Mouse (Mus musculus): ENCODE data around the gene Slc25a35.
"Not testable (repeated sequence)": the region's sequence is repeated elsewhere in the genome, so short reads cannot be mapped to it uniquely, and the experiment has no call there.

Gene Slc25a35

DNA sequence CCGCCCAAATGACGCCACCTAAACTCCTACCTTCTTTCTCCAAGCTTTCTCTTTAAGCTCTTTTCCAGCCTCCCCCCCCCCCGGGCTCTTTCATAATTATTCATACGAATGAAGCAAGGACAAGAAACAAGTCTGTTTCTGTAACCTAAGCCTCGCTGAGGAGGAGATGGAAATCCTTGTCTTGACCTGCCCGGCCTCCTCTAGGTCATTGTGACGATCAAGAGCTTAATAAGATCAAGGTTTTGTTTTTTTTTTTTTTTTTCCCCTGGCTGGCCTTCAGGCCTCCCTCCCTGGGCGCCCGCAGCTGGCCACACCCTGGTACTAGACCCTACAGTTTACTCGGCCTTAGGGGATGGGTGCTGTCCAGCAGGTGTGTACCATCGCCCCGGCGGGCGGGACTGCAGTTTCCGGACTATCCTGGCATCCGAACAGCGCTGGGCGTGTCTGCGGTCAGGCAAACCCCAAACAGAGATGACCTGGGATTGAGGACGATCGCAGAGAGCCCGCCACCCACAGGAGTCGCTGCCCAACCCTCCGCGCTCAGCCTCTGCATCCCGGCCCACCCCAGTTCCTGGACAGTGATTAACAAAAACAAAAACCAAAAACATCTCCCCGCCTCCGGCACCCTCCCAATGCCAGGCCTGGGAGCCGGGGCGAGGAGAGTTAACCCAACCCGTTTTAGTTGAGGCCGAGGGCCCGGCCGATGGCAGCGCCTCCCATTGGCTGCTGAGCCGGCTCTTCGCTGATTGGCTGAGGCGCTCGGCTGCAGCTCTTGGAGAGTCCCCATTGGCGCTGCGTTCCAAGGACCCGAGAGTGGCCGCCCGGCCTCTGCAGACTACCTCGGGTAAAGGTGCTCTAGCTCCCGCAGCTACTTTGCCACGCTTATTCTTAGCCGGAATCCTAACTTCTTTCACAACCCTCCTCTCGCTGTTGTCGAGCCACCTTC lies at the start of gene Slc25a35:
Gene Slc25a35, plus strand, starts transcription at position 795 of the 946 bp plus-strand sequence.
- DNase-seq (ENCODE audit: low spot score), result peak; percentile 79

DNA sequence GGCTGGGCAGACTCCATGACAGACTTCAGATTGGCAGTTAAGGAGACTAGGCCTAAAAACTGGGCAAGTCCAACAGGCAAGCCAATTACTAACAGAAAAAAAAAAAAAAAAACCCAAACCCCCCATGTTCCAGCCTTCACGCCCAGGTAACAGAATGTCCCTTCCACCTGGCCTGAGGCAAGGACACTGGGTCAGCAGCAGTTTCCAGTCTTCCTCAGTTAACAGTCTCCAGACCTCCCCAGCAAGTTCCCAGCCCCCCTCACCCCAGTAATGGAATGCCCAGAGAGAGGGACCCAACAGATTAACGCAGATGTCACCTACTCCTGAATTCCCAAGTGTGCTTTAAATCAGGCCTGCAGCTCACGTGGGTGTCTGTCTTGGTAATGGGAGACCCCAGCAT lies 44.7 kb upstream of the Slc25a35 start:
- no peak for DNase-seq (ENCODE audit: low spot score)

DNA sequence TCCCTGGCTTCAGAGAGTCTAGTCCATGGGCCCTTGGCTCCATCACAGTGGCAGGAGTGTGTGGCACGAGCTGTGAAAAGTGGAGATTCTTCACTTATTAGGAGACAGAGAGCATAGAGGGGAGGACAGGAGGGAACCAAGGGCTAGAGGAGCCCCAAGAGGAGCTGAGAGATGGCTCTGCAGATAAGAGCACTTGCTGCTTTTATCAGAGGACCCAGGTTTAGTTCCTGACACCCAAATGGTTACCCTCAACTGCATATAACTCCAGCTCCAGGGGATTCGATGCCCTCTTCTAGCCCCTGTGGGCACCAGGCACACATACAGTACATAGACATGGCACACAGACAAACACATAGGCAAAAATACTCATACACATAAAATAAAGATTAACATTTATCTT lies 43.2 kb upstream of the Slc25a35 start:
- no peak for DNase-seq (ENCODE audit: low spot score)

DNA sequence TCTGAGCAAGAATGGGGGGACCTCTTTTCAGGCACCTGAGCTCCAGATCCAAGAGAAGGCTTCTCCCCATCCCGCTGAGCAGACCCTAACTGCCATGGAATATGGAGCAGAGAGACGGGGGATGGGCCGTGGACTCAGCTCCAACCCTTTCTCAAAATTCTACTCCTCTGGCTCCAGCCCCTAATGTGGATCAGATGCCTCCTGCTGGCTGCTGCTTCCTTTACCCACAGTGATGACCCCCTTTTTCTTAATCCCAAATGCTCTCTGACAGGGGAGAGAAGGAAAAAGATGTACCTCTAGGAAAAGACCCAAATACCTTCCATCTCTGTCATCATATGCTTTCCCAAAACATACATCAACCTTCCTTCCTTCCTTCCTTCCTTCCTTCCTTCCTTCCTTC lies 41.0 kb upstream of the Slc25a35 start, which contains the start of gene Odf4:
Gene Odf4, minus strand, starts transcription at position 101 of the 400 bp plus-strand sequence.
- DNase-seq (ENCODE audit: low spot score), result no peak

DNA sequence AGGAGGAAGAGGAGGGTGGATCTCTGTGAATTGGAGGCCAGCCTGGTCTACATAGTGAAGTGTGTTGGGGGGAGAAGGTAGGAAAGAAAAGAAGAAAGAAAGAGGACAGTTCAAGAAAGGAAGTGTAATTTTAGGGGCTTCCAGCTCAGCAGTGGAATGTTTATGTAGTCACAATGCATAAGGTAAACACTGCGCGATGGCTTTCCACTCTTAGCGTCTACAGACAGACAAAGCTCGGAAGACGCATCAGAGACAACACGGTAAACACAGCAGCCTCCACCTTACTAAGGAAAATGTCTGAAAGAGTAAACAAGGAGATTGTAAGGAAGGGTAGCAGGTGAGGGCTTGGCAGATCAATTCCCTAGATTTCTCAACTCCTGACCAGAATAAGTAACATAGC lies 38.0 kb upstream of the Slc25a35 start:
- DNase-seq (ENCODE audit: low spot score), result no peak

DNA sequence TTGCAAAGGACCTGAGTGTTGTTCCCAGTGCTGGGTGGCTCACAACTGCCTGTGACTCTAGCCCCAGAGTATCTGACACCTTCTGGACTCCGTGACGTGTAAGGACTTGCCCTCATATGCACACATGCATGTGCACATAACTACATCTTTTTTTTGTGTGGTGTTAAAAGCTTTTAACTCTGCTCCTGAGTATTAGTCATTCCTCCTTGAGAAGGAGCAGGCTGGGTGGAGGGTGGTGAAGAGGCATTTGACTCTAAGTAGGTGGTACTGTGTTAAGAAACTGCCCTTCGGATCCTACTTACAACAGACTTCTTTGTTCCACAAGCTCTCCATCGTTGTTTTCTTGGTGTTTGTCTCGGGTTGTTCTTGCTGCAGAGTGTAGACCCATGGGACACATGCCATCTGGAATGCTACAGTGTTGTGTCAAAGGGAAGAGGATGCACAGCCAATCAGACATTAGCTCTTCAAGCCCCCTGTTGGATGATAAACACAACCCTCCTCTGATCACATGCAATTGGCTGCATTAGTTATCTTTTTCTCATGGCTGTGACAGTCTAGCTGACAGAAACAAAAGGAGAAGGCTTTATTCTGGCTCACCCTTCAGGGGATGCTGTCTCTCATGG lies 33.9 kb upstream of the Slc25a35 start:
- DNase-seq (ENCODE audit: low spot score), result no peak

DNA sequence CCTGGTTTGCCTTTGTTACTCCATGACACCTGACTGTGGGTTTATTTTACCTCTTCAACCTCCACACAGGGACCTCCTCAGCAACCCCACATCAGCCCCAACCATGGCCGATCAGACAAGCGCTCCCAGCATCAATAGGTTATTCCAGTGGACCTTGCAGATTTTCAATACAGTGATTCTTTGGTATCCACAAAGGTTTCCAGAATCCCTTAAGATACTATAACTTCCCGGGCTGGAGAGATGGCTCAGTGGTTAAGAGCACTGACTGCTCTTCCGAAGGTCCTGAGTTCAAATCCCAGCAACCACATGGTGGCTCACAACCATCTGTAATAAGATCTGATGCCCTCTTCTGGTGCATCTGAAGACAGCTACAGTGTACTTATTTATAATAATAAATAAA lies 31.0 kb upstream of the Slc25a35 start:
- DNase-seq (ENCODE audit: low spot score), result not testable (repeated sequence)

DNA sequence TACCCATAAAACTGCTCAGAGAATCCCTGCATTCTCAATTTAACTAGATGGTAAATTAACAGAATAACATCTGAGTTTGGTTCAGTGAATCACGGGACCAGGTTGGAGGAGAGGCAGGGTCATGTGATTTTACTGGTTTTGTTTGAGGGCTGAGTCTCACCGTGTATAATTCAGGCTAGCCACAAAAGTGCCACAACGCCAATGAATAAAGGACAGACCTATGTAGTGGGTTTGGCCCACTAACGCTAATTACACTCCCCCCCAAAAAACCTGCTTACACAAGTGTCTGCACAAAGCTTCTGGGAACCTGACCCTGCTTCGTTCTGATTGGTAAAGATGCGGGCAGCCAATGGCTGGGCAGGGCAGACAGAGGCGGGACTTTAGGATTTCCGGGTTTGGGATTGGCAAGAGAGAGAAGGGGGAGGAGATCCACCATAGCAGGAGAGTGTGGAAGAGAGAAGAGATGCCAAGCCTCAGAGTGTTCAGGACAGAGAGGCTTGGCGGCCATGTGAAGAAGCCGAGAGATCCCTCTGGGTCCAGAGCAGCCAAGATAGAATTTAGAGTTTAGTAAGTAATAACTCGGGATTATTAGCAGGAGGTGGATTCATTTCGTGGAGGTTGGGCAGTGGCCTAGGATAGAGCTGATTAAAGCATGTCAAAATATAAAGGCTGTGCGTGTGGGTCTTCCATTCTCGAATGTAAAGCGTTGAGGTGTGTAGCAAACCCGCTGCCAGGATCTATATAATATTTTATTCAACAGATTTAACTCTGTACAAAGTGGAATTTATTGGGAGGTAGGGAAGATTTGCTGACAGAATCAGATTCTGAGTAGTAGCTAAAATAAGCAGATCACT lies 28.3 kb upstream of the Slc25a35 start:
- peak; percentile 80 for DNase-seq (ENCODE audit: low spot score)

DNA sequence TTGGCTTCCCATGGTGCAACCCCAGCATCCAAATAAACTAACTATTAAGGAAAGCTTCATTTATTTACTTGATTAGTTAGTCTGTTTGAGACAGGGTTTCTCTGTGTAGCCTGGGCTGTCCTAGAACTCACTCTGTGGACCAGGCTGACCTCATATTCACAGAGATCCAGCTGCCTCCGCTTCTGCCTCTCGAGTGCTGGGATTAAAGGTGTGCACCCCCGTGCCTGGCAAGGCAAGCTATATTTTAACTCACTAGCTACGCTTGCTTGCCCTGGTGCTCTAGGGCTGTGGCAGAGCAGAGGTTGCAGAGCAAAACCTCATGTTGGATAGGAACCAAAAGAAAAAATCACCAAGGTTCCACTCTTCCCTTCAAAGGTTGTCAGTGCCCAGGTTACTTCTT lies 27.4 kb upstream of the Slc25a35 start:
- DNase-seq (ENCODE audit: low spot score), result no peak

DNA sequence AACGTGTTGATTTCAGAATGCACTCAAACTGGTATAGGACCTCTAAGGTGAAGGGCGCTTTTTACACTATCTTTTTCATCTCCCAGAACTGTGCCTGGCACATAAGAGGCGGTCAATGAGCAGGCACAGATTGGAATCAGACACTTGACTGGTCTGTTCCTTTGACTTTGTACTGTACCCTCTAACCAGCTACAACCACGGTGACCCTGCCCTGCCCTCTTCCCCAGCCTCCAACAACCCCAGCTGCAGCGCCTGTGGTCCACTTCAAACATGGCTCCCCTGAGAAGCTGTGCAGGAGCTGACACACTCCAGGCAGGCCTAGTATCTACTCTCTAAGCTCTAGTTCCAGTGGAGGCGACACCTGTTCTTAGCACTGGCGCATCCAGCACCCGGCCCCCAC lies 25.2 kb upstream of the Slc25a35 start:
- DNase-seq (ENCODE audit: low spot score), result no peak

DNA sequence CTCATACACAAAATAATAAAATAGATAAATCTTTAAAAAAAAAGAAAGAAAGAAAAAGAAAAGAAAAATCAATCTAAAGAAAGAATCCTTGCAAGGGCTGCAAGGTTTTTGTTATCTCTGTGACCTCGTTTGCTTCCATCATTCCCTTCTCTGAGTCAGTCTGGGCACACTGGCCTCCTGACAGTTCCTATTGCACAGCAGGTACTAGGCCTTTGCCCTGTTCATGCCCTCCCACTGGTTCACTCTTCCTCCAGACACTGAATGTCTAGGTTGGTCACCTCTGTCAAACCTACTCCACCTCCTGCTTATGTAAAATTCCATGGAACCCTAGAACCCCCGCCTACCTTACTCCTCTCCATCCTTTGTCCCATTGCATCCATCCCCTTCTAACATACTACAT lies 22.7 kb upstream of the Slc25a35 start:
- DNase-seq (ENCODE audit: low spot score), result no peak

DNA sequence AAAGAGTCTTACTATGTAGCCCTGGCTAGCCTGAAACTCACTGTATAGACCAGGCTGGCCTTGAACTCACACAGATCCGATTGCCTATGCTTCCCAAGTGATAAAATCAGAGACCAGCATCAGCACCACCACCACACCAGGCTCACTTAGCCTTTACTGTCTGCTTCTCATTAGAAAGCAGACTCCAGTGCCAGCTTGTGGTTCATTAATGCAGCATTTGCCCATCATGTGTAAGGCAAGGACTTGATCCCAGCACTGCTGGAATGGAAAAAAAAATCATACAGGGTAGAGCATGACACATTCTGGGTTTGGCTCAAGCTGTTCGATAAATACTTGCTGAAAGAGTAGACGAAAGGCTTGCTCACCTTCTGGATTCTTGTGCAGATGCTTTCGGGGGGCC lies 21.9 kb upstream of the Slc25a35 start:
- DNase-seq (ENCODE audit: low spot score), result no peak

DNA sequence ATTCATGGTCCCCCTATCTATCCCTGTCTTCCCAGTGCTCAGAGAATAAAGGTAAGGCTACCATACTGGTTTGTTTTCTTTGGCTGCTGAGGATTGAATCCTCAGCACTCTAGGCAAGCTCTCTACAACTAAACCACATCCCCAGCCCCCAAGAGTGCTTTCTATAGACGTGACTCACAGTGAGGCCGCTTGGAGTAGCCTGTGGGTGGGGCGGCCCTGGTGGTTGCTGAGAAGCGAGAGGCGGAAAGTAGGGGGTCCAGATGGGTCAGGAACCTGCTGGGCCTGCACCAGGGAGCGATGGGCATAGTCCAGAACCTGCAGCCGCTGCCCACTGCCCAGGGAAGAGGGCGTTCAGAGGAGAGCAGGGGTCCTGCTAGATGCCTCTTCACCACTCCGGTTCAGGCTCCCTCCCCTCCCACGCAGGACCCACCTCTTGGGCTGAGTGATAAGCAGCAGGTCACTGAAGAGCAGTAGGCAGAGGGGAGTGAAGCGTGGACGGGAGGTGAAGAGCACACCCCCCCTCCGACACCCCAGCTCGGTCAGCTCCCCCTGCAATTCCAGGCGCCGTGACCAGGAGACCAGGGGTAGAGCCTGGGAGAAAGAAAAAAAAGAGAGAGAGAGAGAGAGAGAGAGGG lies 21.0 kb upstream of the Slc25a35 start:
- DNase-seq (ENCODE audit: low spot score), result no peak

DNA sequence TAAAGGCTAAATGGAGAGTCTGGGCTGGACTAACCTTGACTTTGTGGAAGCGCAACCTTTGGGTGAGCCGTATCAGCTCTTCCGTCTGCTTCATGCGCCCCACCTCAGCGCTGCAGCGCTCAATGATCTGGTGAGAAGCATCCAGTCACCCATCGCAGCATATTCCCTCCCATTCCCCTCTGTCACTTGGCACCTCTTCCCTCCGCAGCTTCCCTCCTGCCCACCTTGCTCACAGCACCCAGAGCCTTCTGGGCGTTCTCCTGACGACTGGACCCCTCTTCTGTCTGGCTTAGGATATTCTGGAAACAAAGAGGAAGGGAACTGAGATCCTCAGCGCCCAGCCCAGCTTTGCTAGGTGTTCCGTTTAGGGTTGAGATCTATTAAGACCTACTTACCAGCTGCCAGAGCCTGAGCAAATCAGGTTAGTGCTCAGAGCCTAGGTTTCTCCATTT lies 20.4 kb upstream of the Slc25a35 start:
- DNase-seq (ENCODE audit: low spot score), result no peak

DNA sequence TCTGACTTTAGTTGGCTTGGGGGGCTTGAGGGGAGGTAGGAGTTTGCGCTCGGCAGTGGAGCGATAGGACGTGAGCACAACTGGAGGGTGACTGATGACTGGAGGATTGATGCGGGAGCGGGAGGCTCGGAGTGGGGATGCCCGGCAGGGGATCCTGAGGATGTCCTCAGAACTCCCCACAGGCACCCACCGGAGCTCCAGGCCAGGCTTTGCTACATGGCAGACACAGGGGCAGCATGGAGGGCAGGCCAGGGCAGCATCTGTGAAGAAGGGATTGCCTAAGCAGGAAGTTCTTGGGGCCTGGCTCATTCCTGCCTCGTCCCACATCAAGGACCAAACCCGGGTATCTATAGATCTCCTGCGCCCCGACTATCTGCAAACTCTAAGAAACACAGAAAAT lies 14.0 kb upstream of the Slc25a35 start:
- no peak for DNase-seq (ENCODE audit: low spot score)

DNA sequence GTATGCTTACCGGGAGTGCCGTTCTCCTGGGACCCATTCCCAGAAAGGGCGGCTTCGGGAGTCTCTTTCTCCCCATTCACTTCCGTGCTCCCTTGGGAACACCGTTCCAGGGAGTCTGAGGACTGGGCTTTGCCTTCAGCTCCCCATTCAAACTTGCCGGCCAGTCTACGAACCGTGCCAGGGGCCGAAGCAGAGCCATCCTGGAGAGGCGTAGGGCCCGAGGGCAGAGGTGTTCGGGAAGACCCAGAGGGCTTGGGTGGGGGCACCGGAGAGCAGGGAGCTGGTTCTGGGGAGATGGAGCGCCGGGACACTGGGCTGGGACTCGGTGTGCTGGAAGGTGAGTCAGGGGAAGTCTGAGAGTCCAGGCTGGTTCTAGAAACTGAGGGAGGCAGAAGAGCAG lies 13.5 kb upstream of the Slc25a35 start:
- DNase-seq (ENCODE audit: low spot score), result no peak

DNA sequence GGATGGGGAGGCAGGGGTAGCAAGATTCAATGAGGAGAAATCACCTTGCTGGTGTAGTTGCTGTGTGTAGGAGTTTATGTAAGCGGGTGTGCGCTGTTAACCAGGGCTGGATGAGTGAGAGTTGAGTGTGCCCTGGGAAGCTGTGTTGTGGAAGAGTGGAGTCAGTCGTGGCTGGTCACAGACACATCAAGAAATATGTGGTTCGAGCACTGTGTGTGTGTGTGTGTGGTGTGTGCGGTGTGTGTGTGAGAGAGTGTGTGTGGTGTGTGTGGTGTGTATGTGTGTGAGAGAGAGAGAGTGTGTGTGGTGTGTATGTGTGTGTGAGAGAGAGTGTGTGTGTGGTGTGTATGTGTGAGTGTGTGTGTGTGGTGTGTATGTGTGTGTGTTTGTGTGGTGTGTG lies 12.5 kb upstream of the Slc25a35 start:
- no peak for DNase-seq (ENCODE audit: low spot score)

DNA sequence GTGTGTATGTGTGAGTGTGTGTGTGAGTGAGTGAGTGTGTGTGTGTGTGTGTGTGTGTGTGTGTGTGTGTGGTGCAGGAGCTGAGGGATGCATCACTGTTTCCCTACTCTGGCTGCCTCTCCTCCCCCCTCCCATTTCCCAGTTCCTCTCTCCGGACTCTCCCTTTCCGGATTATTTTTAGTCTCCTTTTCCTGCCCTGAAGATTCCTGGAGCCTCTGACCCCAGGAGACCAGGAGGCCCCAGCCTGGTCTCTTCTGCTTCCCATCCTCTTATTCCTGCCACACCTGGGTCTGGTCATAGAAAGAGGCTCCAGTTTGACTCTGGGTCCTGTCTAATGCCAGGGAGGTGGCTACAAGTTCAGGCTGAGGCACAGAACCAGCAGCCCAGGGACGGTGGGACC lies 11.8 kb upstream of the Slc25a35 start:
- no peak for DNase-seq (ENCODE audit: low spot score)

DNA sequence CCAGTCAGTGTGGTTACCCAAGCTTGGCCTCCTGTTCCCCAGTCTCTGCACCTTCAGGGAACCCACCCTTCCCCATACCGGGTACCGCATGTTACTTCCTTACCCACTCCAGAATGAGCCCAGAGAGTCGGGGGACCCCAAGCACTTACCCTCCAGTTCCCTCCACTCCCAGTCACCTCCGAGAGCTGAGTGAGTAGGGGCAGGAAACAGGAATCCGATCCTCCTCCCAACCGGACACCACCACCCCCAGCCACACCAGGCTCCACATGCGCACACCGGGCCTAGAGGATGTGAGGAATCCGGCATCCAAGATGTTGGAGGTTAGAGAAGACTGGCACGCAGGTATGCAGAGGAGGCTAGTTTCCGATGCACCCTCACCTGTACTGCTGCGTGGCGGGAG lies 11.2 kb upstream of the Slc25a35 start:
- DNase-seq (ENCODE audit: low spot score), result no peak

DNA sequence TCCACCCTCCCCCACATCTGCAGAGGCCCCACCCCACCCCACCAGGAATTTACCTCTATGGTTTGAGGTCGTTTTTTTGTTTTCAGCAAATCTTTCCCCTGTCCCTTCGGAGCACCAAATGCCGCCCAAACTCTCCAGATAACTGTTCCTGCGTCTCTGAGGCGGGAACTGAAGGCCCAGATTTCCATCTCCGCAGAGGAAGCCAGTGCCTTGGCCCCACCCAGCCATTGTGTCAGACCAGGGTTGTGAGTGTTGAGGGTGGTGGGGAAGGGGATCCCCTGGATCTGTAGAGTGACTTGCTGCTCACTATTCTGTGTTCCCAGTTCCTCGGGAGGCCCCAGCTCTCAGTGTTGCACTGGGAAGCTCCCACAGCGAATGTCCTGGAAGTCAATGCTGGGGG lies 10.6 kb upstream of the Slc25a35 start, which contains the start of gene Arhgef15:
Gene Arhgef15, minus strand, starts transcription at position 173 of the 400 bp plus-strand sequence.
- DNase-seq (ENCODE audit: low spot score), result no peak

DNA sequence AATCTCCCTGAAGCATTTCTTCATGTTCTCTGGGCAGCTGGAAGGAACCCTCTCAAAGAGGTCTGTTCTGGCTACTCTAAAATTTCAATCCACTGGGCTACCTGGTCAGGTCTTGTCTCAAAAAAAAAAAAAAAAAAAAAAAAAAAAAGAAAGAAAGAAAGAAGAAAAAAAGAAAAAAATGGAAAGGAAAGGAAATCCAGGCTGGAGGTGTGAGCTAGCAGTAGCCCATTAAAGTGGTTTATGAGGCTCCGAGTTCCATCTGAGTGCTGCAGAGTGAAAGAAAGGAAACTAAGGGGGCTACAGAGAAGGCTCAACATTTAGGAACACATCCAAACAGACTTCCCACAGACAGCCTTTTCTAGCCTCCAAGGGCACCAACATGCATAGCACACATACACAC lies 10.0 kb upstream of the Slc25a35 start:
- DNase-seq (ENCODE audit: low spot score), result no peak

DNA sequence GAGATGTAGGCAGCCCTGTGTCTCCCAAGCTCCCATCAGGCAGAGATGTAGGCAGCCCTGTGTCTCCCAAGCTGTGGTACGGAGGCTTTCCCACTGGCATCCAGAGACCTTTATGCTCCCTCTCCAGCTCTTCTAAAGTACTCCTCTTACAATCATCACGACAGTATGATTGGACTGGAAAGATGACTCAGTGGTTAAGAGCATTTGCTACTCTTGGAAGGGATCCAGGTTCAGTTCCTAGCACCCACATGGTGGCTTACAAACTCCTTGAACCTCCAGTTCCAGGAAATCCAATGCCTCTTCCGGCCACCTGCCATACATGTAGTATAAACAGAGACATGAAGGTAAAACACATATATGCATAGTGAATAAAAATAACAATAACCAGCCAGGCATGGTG lies 6.3 kb upstream of the Slc25a35 start:
- DNase-seq (ENCODE audit: low spot score), result no peak

All from ovary, postnatal 14 days (tissue).